Mouse (Mus musculus) right cerebral cortex, postnatal 10 days (tissue): ENCODE measurements around the gene Btn2a2.
A peak's percentile ranks its signal among the peaks of the same experiment; 100 is the strongest.

Experiments used
- DNase-seq, 2 experiments: peaks; one replicate each; pipeline ENCODE4 v3.0.0; 2021; ENCODE audit warnings: low spot score in 2 of 2

Btn2a2 gene

GRCm38 (mm10) chr13:23448758-23449157 is 39.9 kb downstream of the Btn2a2 start:
- DNase-seq = no peak

- DNase-seq = peak; percentile 88 to 90
These were observed 42.1 kb downstream of the Btn2a2 start for GRCm38 (mm10) chr13:23446498-23446952.

- peak; percentile 92 for DNase-seq
These were observed 42.9 kb downstream of the Btn2a2 start for GRCm38 (mm10) chr13:23445561-23446320.

GRCm38 (mm10) chr13:23445156-23445555 is 43.5 kb downstream of the Btn2a2 start:
- DNase-seq = no peak

- DNase-seq = no peak
These were observed 44.2 kb downstream of the Btn2a2 start for GRCm38 (mm10) chr13:23444451-23444850.

GRCm38 (mm10) chr13:23439901-23440300 is 48.8 kb downstream of the Btn2a2 start:
- no peak for DNase-seq

GRCm38 (mm10) chr13:23438521-23438920 is 50.1 kb downstream of the Btn2a2 start:
- DNase-seq = peak in 1 of 2 experiments; percentile 65

GRCm38 (mm10) chr13:23437908-23438307 is 50.7 kb downstream of the Btn2a2 start:
- DNase-seq = peak; percentile 88 to 89

- DNase-seq = peak in 1 of 2 experiments; percentile 60
These were observed 51.5 kb downstream of the Btn2a2 start for GRCm38 (mm10) chr13:23436861-23437822.

- DNase-seq = peak in 1 of 2 experiments; percentile 55
These were observed 52.4 kb downstream of the Btn2a2 start for GRCm38 (mm10) chr13:23436231-23436661.

GRCm38 (mm10) chr13:23435676-23436075 is 53.0 kb downstream of the Btn2a2 start:
- no peak for DNase-seq

- no peak for DNase-seq
These were observed 53.4 kb downstream of the Btn2a2 start for GRCm38 (mm10) chr13:23435241-23435640.

GRCm38 (mm10) chr13:23434426-23434825 is 54.2 kb downstream of the Btn2a2 start:
- no peak for DNase-seq

- DNase-seq = no peak
These were observed 54.9 kb downstream of the Btn2a2 start for GRCm38 (mm10) chr13:23433801-23434200.

- no peak for DNase-seq
These were observed 55.5 kb downstream of the Btn2a2 start for GRCm38 (mm10) chr13:23433206-23433605.

GRCm38 (mm10) chr13:23432562-23433201 is 56.0 kb downstream of the Btn2a2 start:
- DNase-seq = peak; percentile 95 to 96

- DNase-seq = peak; percentile 81 to 82
These were observed 57.3 kb downstream of the Btn2a2 start for GRCm38 (mm10) chr13:23431351-23431771.

- peak; percentile 86 to 89 for DNase-seq
These were observed 57.9 kb downstream of the Btn2a2 start for GRCm38 (mm10) chr13:23430734-23431133.

GRCm38 (mm10) chr13:23429771-23430380 is 58.8 kb downstream of the Btn2a2 start:
- DNase-seq = no peak

GRCm38 (mm10) chr13:23428166-23428993 is 60.3 kb downstream of the Btn2a2 start:
- DNase-seq = no peak
